Mouse (Mus musculus): ENCODE measurements at regions not wholly inside any gene's neighbourhood (a gene's known extent, or its start where the extent isn't known, plus 50 kb on each side); places are given as distances from the start of the nearest gene placed in this dataset.

GRCm38 (mm10) chr7:67895166-67895565 is 57.5 kb upstream of the Igf1r start:
- no peak for DNase-seq (ENCODE audit: low spot score)

GRCm38 (mm10) chr7:67892917-67893316 is 59.7 kb upstream of the Igf1r start:
- DNase-seq (ENCODE audit: low spot score), result no peak

- DNase-seq (ENCODE audit: low spot score), result no peak
Observed at GRCm38 (mm10) chr7:67883040-67883439, 69.6 kb upstream of the Igf1r start.

- DNase-seq (ENCODE audit: low spot score), result no peak
Observed at GRCm38 (mm10) chr7:67882606-67883005, 70.0 kb upstream of the Igf1r start.

GRCm38 (mm10) chr7:67878226-67878625 is 74.4 kb upstream of the Igf1r start:
- no peak for DNase-seq (ENCODE audit: low spot score)

GRCm38 (mm10) chr7:67877587-67877986 is 75.0 kb upstream of the Igf1r start:
- DNase-seq (ENCODE audit: low spot score), result no peak

GRCm38 (mm10) chr7:67854080-67855022 is 94.8 kb upstream of the Synm start:
- DNase-seq (ENCODE audit: low spot score), result no peak

GRCm38 (mm10) chr7:67852859-67853258 is 93.3 kb upstream of the Synm start:
- no peak for DNase-seq (ENCODE audit: low spot score)

- DNase-seq (ENCODE audit: low spot score), result no peak
Observed at GRCm38 (mm10) chr7:67849509-67849862, 89.9 kb upstream of the Synm start.

- peak; percentile 9 for DNase-seq (ENCODE audit: low spot score)
Observed at GRCm38 (mm10) chr7:67848589-67849508, 89.3 kb upstream of the Synm start.

GRCm38 (mm10) chr7:67846796-67847195 is 87.3 kb upstream of the Synm start:
- peak; percentile 13 for DNase-seq (ENCODE audit: low spot score)

GRCm38 (mm10) chr7:67836984-67837383 is 77.4 kb upstream of the Synm start:
- DNase-seq (ENCODE audit: low spot score), result no peak

- DNase-seq (ENCODE audit: low spot score), result no peak
Observed at GRCm38 (mm10) chr7:67836117-67836949, 76.8 kb upstream of the Synm start.

GRCm38 (mm10) chr7:67831738-67832137 is 72.2 kb upstream of the Synm start:
- DNase-seq (ENCODE audit: low spot score), result no peak

GRCm38 (mm10) chr7:67827386-67827785 is 67.8 kb upstream of the Synm start:
- peak; percentile 6 for DNase-seq (ENCODE audit: low spot score)

GRCm38 (mm10) chr7:67826936-67827335 is 67.4 kb upstream of the Synm start:
- no peak for DNase-seq (ENCODE audit: low spot score)

- peak; percentile 5 for DNase-seq (ENCODE audit: low spot score)
Observed at GRCm38 (mm10) chr7:67826368-67826767, 66.8 kb upstream of the Synm start.

GRCm38 (mm10) chr7:67825636-67826280 is 66.2 kb upstream of the Synm start:
- DNase-seq (ENCODE audit: low spot score), result peak; percentile 9

GRCm38 (mm10) chr7:67823943-67824645 is 64.6 kb upstream of the Synm start:
- peak; percentile 15 for DNase-seq (ENCODE audit: low spot score)

GRCm38 (mm10) chr7:67819551-67819950 is 60.0 kb upstream of the Synm start:
- peak; percentile 3 for DNase-seq (ENCODE audit: low spot score)

Data from urinary bladder, adult 2 months (tissue).